Mouse (Mus musculus): Measurements from ENCODE around the gene Fga.

The Fga gene

DNA sequence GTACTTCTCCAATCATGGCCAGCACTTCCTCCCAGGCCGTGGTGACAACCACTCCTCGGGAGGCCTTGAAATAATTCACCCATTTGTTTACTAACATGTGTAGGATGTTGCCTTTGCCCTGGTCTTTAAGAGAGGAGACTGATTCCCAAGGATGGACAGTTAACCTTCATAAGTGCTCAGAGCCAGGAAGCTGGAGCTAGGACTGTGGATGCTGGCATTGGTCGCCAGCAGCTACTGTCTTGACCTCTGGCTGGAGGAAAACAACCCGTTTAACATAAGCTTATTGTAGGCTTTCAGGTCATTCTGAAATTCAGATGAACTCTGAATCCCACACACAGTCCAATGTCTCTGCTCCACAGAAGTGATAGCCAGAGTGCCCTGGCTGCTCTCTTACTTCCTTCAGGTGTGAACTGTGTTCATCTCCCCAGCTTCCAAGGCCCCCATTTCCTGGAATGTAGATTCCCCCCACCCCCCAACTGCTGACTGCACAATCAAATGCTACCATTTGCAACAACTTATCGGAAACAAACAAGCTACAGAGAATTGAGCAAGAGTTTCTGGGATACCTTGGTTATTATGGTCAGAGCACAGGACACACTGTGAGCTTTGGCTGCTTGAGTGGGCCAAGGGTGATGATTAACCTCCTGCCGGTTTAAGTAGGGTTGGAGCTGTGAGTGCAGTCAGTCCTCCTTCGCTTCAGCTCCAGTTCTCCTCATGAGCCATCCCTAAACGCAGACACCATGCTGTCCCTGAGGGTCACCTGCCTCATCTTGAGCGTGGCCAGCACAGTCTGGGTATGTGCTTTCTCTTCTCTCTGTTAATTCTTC lies at the start of gene Fga:
Fga (plus strand) TSS at position 602 of the 827 bp plus-strand sequence.
- DNase-seq (ENCODE audit: extremely low read depth, low read depth), result no peak

DNA sequence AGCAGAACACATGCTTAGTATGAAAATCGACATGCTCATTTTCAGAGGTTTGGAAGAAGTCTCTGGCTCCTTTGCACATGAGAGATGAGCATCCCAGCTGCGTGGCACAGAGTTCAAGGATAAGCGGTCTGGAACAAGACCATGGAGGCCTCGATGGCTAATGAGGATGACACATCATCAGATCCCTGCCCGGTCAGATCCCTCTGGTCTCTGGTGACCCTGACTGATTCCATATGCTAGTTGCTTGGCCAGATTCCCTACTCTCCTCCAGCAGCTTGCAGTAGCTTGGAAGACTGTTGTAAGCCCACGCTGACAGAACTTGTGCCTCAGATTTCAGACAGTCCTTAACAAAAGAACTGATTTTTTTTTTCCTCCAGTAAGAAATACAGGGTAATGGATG lies 45.1 kb upstream of the Fga start:
- DNase-seq (ENCODE audit: extremely low read depth, low read depth), result no peak

DNA sequence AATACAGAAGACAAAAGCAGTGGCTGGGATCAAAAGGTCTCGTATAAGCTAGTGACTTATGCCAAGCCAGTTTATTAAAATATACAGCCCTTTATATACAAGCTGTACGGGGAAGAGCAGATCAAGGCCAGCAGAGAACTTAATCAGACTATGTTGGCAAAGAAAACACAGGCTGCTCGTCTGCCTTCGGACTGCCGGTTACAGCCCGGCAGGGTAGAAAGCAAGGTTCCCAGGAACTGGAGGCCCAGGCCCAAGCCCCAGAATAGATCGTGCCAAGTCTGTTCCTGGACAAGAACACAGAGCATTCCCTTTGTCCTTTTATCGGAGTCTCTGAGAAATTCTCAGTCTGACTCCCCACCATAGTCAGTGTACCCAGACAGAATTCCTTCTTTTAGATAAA lies 44.0 kb upstream of the Fga start:
- DNase-seq (ENCODE audit: extremely low read depth, low read depth), result no peak

DNA sequence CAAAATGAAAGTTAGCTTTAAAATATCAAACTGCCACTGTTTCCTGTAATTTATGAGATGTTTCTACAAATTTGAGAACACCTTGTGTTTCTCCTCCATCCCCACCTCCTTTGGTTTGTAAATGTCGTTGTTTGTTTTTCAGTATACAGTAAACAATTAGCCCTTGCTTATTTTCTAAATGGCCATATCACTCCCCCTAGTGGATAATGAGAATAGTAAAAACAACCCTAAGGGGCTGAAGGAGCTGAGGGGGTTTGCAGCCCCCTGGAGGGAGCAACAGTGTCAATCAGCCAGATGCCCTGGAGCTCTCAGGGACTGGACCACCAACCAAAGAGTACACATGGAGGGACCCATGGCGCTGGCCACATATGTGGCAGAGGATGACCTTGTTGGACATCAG lies 41.0 kb upstream of the Fga start:
- DNase-seq (ENCODE audit: extremely low read depth, low read depth), result no peak

DNA sequence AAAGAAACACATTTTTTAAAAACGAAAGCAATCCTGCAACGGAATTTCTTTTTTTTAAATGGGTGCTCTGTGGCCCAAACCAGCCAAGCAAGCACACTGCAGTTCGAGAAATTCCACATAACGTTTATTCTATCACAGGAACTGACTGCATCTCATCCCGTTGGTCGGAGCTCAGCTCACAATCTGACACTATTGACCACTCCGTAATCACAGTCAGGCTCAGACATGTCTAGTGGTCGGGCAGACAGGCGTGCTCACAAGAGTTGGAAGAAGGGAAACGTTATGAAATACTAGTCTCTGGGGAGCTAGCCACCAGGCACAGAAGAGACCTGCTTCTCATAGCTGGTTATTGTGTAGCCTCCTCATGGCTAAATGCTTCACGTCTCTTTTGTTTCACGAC lies 33.9 kb upstream of the Fga start:
- DNase-seq (ENCODE audit: extremely low read depth, low read depth), result no peak

DNA sequence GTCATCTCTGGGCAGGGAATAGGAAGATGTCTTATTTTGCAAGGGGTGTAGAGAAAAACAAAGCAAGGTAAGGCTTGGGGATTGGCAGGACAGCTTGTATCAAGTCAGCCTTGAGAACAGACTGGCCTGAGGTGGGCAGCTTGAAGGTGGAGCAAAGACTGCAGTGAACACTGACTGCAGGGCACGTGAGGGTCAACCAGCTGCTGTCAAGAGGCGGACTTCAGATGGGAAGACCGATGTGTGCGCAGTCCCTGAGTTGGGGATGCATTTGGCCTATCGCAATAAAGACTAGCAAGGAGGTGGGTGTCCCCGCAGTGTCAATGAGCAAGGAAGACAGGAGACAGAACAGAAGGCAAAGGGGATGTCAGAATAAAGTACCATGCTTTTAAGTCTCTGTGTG lies 32.9 kb upstream of the Fga start:
- no peak for DNase-seq (ENCODE audit: extremely low read depth, low read depth)

DNA sequence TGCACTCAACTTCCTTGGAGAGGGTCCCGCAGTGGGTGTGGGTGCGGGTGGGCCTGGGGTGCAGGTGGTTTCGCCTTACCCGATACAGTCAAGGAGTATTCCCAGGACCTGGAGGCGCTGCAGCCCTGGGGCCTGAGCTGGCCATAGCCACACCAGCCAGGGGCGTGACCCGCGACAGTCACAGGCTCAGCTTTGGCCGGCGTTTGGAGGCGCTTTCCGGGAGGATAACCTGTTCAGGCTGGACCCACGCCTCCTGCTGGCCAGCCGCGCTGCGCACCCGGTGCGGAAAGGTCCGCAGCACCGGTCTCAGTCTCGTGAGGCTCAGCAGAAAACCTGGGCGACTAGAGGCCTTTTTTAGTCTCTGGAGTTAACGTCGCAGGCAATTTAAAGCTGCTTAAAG lies 30.5 kb upstream of the Fga start:
- no peak for DNase-seq (ENCODE audit: extremely low read depth, low read depth)

DNA sequence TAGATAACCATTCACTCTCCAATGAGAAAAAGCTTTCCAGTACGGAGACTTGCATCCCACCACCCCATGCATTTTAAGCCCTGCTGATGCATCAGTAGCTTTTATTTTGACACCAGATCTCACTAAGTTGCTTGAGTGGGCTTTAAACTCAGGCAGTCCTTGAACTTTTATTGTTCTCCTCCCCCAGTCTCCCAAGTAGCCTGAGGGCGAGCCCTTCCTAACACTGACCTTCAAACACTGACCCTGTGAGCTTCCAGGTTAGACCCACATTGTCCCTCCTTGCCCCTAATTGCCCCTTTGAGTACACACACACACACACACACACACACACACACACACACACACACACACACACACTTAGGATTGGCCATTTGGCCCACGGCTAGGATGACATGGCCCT lies 29.2 kb upstream of the Fga start:
- no peak for DNase-seq (ENCODE audit: extremely low read depth, low read depth)

DNA sequence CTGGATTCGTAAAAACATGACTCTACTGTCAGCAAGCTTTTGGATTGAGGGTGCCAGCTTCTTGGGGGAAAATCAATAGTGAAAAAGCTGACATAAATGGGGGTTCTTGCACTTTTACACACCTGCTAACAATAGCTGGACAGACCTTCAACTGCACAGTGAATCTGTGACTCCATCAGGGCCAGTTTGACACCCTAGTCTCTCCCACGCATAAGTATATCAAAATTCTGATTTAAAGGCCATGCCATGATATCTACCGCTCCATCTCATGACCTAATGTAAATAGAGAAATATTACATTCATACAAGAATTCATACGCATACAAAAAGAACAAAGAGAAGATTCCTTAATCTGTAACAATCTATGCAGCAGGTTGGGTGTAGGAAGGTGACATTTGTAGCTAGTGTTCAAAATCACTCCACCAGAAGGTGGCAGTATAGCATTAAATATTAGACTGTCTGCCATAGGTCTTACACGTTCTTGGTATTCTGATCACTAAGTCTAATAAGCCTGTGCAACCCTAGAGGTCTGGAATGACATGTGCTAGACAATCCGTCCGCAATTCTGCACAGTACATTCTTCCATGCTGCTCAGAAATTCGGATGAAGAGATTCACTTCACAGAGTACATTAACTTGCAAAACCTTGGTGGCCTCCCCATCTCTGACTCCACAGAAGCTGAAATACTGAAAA lies 27.0 kb upstream of the Fga start:
- DNase-seq (ENCODE audit: extremely low read depth, low read depth), result peak; percentile 50

DNA sequence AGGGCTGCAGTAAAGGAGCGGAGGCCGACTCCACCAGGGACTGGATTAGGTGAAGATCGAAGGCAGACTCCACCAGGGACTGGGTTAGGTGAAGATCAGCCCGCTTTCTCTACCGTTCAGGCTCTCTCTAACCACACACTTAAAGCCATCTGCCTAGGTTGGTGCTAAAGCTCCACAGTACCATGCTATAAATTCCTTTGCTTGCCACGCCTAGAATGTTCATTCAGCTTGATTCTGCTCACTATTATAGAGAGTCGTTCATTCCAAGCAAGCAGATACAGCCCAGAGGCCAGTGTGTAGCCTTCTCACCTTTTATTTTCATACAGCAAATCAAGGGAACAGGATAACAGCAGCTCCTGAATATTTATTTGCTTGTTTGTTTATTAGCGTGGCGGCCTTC lies 25.9 kb upstream of the Fga start:
- no peak for DNase-seq (ENCODE audit: extremely low read depth, low read depth)

DNA sequence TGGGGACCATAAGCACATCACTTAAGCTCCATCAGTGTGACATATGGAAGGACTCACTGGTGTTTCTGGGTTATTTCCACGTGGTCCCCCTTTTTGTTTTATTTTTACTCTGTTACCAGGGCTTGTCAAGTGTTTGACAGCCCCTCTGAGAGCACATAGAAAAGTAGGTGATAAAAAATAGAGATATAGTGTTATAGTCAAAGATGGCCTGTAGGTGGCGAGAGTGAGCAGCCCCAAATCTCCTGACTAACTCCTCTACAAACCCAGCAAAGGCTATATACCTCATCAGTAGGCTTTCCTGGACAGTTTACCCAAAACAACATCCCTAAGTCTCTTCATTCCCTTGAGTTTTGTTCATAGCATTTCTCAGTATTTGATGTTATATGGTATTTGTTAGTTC lies 23.7 kb upstream of the Fga start:
- DNase-seq (ENCODE audit: extremely low read depth, low read depth), result peak; percentile 18

DNA sequence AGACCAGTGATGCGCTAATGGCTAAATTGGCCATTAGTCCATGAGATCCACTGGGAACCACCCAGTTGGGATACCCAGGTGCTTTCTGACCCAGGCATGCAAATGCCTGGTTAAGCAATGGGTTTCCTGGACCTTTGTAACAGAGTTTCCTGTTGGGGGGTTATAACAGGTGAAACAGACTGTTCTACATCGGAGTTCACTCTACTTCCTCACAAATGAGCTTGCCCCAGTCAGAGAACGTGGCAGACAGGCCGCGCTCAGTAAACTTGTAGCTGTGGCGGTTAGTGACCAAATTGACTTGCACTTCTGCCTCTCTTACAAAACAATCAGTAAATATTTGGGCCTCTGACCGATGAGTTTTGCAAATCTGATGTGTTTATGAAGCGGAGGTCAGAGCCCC lies 22.8 kb upstream of the Fga start:
- no peak for DNase-seq (ENCODE audit: extremely low read depth, low read depth)

DNA sequence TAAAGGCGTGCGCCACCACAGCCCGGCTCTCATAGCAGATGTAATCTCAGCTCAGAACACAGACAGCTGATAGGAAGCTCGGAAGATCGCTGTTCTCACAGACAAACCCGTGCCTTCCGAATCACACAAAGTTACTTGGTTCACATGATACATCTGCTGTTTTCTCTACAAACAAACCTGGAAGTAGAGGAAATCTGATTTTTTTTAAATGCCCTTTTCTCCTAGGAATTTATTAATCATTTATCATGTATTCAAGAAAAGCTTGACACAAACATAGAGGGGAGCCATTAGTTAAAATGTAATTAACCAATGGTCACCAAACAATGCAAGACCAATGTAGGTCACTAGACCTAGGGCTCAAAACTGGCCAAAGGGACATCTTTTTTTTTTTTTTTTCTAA lies 21.1 kb upstream of the Fga start:
- no peak for DNase-seq (ENCODE audit: extremely low read depth, low read depth)

DNA sequence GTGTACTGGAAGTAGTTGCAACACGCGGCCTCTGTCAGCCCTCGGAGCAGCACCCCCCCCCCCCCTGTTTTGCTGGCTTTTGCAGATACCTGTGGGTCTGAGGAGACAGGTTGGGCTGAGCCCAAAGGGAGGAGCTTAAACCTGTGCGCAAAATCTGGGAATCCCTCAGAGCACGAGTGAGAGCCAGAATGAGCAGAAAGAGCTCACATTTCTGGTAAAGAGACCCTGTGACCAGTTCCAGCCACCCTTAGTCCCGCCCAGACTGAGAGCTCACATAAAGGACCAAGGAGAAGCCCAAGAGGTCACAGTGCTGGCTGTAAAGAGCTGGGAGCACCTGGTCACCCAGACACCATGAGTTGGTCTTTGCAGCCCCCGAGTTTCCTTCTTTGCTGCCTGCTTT lies 18.3 kb upstream of the Fga start, which contains the start of gene Fgg:
Fgg (plus strand) TSS at position 168 of the 400 bp plus-strand sequence.
- no peak for DNase-seq (ENCODE audit: extremely low read depth, low read depth)

DNA sequence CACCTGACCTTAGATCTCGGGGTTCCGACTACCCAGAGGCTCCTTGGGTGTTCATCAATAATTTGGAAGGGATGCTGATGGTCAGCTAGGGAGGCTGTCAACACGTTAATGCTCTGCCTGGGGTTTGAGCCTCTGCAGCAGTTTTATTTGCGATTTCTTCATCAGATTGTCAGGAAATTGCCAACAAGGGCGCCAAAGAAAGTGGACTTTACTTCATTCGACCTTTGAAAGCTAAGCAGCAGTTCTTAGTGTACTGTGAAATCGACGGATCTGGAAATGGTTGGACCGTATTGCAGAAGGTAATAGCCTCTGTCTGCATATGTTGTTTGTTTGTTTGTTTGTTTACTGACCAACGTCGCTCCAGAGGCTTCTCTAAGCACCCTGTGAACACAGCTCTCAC lies 15.6 kb upstream of the Fga start:
- no peak for DNase-seq (ENCODE audit: extremely low read depth, low read depth)

DNA sequence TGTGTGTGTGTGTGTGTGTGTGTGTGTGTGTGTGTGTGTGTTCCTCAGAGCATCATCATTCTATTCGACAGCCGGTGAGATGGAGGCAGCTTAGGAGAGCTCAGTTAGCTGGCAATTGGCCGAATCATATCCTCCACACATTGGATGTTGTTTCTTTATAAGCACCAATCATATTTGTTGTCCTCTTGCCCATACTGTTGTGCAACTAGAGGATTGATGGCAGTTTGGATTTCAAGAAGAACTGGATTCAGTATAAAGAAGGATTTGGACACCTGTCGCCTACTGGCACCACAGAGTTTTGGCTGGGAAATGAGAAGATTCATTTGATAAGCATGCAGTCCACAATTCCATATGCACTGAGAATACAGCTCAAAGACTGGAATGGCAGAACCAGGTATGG lies 14.7 kb upstream of the Fga start:
- no peak for DNase-seq (ENCODE audit: extremely low read depth, low read depth)

DNA sequence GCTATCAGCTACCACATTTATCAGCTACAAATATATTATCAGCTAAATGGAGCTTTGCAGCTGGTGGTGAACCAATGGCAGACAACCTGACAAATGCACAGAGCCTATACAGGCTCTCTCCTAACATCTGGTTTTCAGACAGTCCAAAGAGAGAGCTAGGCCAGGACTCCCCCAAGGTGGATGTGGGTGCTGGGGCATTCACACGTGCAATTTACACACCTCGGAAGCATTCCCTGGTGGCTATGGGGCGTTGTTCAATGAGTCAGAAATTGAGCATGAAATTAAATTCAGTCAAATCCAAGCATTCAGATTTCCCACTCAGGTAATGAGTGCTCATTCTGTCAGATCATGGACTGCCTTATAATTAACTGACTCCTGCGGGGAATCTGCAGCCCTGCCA lies 14.3 kb upstream of the Fga start:
- no peak for DNase-seq (ENCODE audit: extremely low read depth, low read depth)

DNA sequence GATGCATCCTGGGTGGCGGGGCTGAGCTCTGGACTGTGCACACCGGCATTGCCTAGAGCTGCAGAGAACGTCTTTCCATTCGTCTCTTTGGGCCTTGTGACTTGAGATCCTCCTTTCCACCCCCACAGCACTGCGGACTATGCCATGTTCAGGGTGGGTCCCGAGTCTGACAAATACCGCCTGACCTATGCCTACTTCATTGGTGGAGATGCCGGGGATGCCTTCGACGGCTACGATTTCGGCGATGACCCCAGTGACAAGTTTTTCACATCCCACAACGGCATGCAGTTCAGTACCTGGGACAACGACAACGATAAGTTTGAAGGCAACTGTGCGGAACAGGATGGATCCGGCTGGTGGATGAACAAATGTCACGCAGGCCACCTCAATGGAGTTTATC lies 13.2 kb upstream of the Fga start:
- DNase-seq (ENCODE audit: extremely low read depth, low read depth), result no peak

DNA sequence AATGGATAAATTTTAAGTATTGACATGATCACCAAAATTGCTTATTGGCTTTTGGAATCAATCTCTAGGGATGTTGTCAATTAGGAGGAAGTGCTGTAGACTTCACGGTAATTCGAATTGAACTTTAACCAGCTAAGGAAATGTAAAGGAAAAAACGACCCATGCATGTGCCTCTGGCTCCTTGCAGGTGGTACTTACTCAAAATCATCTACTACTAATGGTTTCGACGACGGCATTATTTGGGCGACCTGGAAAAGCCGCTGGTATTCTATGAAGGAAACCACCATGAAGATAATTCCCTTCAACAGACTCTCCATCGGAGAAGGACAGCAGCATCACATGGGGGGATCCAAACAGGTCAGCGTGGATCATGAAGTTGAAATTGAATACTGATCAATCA lies 11.9 kb upstream of the Fga start:
- no peak for DNase-seq (ENCODE audit: extremely low read depth, low read depth)

DNA sequence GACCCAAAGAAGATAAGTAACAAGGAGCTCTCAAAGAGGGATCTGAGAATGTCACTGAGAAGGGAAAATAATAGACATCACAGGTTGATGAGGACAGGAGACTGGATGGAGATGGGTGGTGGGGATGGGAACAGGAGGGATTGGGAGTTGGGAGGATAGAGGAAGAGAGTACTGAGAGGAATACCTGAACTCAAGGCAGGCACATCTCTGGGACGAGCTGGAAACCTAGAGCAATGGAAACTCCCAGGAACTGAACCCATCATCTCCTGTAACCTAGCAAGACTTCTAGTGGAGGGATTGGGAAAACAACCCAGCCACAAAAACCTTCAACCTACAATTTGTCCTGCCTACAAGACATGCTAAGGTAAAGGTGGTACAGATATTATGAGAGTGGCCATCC lies 9.6 kb upstream of the Fga start:
- DNase-seq (ENCODE audit: extremely low read depth, low read depth), result no peak

DNA sequence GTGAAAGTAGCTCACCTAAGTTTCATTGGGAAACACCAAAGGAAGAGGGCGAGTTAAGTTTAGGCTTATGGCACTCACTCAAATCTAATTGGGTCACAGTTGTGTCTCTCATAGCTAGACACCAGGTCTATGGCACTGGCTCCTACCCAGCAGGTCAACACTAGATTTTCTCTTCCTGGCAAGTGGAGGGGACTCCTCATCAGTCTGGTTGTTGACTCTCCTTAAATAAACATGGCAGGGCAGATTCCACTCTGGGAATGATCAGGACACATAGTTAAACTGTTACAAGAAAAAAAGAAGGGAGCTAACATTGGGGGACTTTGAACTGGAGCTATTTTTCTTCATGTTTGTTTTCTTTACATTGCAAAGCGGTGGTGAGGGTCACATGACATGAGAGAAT lies 5.5 kb upstream of the Fga start:
- DNase-seq (ENCODE audit: extremely low read depth, low read depth), result no peak

DNA sequence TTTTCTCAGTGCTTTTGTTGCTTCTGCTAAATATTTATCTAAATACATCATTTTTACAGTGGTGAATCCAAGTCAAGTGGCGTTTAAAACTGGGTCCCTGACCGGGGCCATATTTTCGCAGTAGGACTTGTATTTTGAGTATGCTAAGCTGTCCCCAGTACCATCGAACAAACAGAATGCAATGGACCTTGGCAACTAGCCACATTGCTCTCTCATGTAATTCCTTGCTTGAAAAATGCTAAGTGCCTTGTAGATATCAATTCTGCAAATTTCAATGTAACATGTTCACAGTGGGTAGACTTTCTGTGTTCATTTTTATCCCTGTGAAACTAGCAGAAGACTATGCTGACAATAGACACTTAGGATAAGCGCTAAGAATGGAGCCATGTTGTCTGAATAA lies 4.7 kb upstream of the Fga start:
- no peak for DNase-seq (ENCODE audit: extremely low read depth, low read depth)

DNA sequence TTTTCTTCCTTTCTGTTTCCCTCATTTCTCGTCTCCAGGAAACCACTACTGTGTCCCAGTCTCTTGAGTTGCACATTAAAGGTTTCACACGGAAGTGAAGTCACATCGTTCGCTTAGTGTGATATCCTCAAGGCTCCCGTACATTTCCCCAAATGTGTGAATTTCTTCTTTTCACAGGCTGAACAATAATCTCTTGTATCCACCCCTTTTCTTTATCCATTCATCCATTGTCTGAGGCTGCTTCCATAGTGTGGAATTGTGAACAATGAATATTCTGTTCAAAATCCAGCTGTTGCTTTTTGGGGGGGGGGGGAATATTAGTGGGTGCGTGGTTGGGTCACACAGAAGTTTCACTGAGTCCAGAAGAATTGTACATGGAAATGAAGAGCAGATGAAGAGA lies 840 bp upstream of the Fga start:
- DNase-seq (ENCODE audit: extremely low read depth, low read depth), result no peak

Measured in MEL-GATA-1-ER (cell line).